Mouse (Mus musculus): ENCODE results near the gene Chrnb4.

The Chrnb4 gene

GRCm38 (mm10) chr9:55023902-55024583 lies 24.5 kb downstream of the Chrnb4 start:
- DNase-seq (ENCODE audit: low spot score in 2 of 2) = peak; percentile 50 to 75

- no peak for DNase-seq (ENCODE audit: low spot score in 2 of 2)
Measured at GRCm38 (mm10) chr9:55023326-55023725, 25.3 kb downstream of the Chrnb4 start.

- no peak for DNase-seq (ENCODE audit: low spot score in 2 of 2)
Measured at GRCm38 (mm10) chr9:55016926-55017325, 31.7 kb downstream of the Chrnb4 start.

- no peak for DNase-seq (ENCODE audit: low spot score in 2 of 2)
Measured at GRCm38 (mm10) chr9:55010588-55011350, 37.8 kb downstream of the Chrnb4 start.

GRCm38 (mm10) chr9:55009692-55010091 lies 38.9 kb downstream of the Chrnb4 start:
- DNase-seq (ENCODE audit: low spot score in 2 of 2) = no peak

- DNase-seq (ENCODE audit: low spot score in 2 of 2) = no peak
Measured at GRCm38 (mm10) chr9:55003609-55004008, 45.0 kb downstream of the Chrnb4 start.

GRCm38 (mm10) chr9:54995645-54996044 lies 52.9 kb downstream of the Chrnb4 start:
- DNase-seq (ENCODE audit: low spot score in 2 of 2) = no peak

GRCm38 (mm10) chr9:54994381-54994780 lies 54.2 kb downstream of the Chrnb4 start:
- no peak for DNase-seq (ENCODE audit: low spot score in 2 of 2)

GRCm38 (mm10) chr9:54990362-54990761 lies 58.2 kb downstream of the Chrnb4 start:
- DNase-seq (ENCODE audit: low spot score in 2 of 2) = no peak

GRCm38 (mm10) chr9:54982401-54982800 lies 66.2 kb downstream of the Chrnb4 start:
- no peak for DNase-seq (ENCODE audit: low spot score in 2 of 2)

GRCm38 (mm10) chr9:54981291-54982191 lies 67.0 kb downstream of the Chrnb4 start:
- peak in 1 of 2 experiments; percentile 25 for DNase-seq (ENCODE audit: low spot score in 2 of 2)

- no peak for DNase-seq (ENCODE audit: low spot score in 2 of 2)
Measured at GRCm38 (mm10) chr9:54980674-54981073, 67.9 kb downstream of the Chrnb4 start, which contains the start of gene Chrna5. Gene Chrna5, plus strand, starts transcription at chr9:54980880.
